Mouse (Mus musculus): ENCODE measurements at regions not wholly inside any gene's neighbourhood (a gene's known extent, or its start where the extent isn't known, plus 50 kb on each side); places are given as distances from the start of the nearest gene placed in this dataset.

DNA sequence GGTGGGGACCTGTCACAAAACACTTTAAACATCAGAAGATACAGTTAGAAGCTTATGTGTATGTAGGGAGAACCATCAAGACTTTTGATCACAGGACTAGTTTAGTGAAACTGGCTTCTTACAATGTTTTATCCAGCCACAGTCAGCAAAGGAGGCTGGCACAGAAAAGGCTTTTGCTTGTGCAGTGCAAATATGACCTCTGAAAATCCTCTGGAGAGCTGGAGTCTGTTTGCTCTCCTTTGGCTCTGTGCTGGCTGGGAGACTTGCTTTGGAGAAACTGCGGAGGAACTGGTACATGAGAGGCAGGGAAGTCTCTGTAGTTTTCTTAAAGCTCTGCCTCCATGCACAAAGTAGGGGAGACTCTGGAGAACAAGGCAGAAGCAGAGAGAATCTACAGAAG is 497.2 kb upstream of the Pdzrn3 start:
- DNase-seq: no peak

DNA sequence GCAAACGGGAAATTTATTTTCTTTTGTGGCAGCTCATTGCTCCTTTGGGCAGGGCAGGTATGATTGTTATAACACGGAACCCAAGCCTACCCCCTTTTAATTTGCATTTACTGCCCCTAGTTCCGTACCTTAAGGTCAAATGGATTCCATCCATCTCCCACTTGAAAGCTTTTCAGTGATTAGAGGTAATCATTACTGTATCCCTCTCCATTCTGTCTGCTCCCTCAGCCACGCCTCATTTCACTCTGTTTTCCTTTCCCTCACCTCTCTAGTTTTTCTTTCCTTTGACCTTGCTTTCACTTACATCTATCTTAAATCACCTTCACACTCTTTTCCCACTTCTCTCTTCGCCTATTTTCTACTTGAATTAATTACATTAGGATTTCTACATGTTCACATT is 481.2 kb upstream of the Pdzrn3 start:
- no peak for DNase-seq

DNA sequence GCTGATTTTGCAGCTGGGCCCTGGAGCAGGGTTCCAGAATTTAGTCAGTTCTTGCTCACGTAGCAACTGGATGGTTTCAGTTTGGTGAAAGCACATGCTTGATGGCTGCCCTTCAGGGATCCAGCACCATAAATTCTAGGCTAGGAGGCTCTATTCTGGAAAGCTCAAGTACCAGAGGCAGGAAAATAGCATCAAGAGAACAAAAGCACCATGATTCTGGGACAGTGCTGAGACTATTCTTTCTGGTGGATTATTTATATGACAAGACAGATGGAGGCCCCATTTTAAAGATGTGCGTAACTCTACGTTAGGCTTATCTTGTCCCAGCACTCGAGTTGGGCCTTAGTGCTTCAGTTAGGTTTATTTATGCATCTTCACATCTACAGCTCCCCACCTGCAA is 463.0 kb upstream of the Pdzrn3 start:
- no peak for DNase-seq

DNA sequence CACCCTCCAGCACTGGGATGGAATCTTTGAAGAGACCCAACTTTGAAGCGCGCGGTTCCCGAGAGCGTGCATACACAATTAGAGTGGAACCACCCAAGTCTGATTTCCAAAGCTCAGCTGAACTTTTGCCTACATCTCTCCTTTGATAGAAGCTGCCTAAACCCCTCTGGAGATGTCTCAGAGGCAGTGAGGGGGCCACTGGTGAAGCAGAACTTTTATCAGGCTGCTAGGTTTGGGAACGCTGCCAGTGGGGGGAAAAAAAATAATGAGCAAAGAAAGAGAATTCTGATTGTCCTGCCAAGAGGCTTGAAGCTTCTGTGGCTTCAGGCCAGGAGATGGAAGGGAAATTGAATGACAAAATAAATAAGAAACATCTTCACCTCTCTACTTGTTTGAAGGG is 459.9 kb upstream of the Pdzrn3 start:
- peak; percentile 58 to 72 for DNase-seq

DNA sequence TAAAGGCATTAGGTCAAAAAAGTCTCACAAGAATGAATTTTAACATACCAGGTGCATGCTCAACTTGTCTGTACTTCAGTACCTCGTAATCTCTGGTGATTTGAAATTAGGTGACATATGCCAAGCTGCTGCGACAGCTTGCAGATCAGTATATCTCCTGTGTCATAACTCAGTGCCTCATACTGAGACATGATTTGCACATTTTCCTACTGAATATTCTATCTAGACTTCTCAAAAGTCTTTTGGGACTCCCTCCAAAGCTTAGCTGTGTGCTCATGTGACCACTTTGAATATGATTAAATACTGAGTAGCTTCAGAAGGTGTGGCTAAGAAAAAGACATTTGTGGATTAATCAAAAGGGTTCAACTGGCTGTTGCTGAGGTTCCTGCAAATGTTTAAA is 416.3 kb upstream of the Pdzrn3 start:
- no peak for DNase-seq

DNA sequence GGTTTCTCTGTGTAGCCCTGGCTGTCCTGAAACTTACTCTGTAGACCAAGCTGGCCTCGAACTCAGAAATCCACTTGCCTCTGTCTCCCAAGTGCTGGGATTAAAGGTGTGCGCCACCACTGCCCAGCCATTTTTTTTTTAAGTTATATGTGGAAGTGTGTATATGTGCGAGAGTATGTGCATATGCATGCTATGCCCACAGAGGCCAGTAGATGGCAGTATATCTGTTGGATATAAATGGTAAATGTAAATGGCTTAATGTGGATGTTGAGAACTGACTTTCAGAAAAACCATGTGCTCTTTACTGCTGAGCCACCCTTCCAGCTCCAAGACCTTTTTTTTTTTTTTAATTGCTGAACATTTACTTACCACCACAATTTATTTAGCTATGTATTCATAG is 400.2 kb upstream of the Pdzrn3 start:
- no peak for DNase-seq

DNA sequence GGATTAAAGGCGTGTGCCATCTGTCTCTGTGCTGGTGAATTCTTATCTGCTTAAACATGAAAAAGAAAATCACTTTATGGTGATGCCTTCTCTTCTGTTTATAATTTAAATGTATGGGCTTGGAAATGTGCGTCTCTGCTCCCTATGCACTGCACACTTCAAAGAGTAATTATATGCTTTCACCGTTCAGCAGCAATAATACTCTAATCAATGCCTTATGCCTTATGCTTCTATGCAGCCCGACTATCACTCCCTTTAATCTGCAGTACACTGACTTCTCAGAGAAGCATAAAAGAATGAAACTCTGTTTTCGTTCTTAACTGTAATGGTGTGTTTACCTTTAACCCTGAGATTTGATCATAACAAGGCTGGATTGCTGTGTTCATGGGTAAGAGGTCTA is 395.5 kb upstream of the Pdzrn3 start:
- DNase-seq: no peak

DNA sequence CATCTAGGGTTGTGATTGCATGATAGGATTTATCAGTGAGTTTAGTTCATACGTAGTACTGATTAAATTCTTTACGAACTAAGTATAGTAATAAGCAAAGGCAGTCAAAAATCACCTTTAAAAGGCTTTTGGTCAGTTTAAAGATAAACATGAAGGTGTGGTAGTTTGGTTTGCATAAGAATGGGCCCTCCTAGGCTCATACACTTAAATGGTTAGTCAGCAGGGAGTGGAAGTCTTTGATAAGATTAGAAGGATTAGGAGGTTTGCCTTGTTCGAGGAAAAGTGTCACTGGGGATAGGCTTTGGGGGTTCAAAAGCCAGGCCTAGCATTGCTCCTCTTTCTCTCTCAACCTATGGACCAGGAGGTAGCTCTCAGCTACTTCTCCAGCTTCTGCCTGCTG is 357.4 kb upstream of the Pdzrn3 start:
- DNase-seq: no peak

DNA sequence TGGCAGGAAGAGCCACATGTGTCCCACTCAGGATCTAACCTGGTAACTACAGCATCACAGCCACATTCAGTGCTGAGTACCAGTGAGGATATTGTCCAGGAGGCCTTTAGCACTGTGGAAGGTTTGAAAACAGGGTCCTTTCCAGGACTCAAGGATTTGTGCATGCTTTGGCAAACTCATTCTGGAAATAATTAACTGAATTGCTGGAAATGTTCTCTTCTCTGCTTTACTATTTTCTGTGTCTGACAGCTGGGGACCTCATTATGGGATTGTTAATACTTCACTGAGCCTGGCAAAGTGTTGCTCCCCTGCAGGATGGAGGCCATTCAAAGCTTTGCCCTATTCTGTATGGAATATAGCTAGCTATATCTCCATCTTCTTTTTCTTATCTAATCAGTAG is 342.8 kb upstream of the Pdzrn3 start:
- DNase-seq: peak; percentile 2 to 13

DNA sequence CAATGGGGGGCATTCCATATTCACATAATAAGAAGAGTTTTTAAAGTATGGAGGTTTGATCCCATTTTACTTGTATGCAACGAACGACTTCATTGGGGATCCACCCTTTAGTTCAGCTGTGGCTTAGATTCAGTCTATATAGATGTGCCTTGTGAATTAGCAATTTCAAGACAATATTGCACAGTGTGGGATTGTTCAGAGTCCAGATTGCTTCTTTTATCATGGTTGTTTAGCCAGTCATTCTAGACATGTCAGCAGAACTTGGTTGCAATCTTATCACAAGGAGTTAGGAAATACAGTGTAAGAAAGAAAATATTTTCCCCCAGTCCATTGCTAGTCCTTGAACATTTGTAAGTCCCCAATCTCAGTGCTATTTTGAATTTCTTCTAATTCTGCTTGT is 312.0 kb upstream of the Pdzrn3 start:
- no peak for DNase-seq

DNA sequence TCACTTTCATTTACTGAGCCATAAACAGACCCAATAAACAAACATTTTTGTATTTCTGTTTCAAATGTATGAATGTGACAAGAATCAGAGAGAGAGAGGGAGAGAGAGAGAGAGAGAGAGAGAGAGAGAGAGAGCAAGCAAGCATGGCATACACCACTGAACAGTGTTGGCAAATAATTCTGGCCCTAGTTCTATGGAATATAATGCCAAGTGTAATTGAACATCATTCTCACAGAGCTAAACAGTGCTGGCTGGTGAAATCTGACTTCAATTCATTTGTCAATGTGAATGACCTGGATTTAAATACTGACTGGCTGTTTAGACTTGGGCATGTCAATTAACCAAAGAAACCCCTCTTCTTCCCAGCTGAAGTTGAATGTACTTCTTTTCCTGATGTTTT is 308.9 kb upstream of the Pdzrn3 start:
- DNase-seq: peak in 1 of 2 experiments; percentile 5

DNA sequence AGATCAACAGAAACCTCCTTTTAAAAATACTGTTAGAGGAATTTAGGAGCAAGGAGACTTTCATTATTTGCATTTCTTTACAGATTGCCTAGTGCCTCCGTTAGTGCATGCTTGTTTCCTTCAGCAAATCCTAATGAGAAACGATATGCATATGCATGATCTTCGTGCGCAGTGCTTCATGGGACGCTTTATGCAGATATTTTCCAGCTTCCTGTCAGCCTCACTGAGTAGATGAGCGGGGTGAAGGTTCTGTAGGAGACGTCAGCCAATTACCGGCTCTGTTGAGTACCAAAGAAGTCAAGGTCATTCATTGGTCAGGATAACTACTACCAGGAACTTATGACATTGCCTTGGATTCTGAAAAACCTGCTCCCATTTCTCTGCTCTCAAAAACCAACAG is 308.0 kb upstream of the Pdzrn3 start:
- no peak for DNase-seq

DNA sequence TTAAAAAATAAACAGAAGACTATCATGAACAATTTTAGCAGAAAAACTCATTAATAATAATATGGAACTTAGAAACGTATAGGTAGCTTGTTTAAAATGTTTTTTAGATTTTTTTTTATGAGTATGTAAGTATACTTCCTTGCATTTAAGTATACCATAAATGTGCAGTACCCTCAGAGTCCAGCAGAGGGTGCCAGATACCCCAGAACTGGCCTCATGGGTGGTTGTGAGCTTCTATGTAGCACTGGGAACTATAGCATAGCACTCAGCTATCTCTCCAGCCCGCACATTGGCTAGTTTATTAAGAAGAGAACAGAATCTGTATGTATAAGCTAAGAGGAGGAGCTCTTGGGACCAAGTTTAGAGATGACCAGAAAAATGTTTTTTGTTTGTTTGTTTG is 306.7 kb upstream of the Pdzrn3 start:
- DNase-seq: peak; percentile 6 to 10

DNA sequence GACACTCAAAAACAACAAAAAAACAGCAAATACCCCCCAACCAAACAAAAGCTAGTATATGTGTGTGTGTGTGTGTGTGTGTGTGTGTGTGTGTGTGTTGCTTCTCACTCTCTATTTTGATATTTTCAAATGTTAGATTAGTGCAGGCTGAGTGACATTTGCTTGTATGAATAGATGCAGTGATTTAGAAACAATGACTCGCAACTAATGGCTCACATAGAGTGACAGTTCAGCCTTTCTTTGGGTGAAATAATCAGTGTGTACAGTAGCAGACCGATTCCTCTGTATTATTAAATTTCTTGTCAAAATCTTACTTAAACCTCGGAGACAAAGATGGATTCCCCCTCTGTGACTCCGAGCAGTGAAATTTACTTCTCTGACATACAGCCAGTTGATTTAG is 297.1 kb upstream of the Pdzrn3 start:
- DNase-seq: no peak

DNA sequence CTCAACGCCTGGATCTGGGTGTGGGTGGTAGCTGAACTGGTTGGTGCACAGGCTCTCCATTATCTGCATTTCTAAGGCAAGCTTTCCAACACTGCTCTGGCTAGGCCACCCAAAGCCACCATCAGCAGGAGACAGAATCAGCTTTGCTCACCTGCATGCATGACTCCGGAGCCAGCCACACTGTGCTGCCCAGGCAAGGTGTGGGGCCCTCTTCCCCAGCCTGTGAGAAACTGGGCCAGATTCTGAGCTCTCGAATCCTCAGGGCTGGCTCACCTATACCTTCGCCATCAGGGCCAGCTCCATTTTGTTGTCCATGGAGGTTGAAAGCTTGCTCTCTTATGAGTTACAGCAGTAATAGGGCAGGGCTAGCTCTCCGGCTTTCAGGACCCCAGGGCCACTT is 293.1 kb upstream of the Pdzrn3 start:
- DNase-seq: no peak

DNA sequence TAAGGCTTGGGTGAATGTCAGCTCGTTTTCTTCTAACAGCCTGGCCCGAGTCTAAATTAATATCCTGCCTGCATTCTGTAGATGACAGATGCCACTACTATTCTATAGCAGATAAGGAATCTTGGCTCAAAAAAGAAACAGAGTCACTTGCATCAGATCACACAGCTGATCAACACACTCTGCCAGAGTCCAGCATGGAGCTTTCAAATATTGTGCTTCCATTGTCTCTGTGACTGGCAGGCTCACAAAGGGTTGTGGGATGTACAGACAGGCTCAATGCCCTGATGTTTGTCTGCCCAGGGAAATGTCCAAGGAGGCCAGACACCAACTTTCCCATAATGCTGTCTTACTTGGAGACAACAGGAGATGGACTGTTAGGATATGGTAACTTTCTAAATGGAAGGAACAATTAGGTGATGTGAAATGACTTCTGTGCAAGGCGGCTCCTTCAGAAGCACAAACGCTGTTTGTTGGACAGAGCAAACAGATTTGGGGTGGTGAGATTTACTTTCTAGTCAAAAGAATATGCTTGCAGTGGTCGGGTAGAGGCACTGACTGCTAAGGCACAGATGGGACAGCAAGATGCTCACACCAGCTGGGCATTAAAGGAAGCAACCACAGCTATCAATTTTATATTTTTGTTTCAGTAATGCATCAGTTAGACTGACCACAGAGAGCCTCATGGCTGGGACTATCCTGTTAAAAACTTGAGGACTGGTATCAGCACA is 291.6 kb upstream of the Pdzrn3 start:
- no peak for DNase-seq

DNA sequence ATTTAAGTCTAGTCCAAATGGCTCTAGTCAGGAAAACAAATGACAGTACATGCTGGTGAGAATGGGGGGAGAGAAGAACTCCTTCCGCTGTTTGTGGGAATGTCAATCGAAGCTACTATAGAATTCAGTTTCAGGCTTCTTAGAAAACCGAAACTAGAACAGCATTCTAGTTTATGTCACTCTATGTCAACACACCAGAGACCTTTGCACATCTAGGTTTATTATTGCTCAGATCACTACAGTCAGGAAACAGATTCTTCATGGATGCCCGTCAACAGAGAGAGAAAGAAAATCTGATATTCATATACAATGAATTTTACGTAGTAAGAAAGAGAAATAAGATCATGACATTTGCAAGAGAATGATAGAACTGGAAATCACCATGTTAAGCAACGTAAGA is 276.7 kb upstream of the Pdzrn3 start:
- DNase-seq: no peak

DNA sequence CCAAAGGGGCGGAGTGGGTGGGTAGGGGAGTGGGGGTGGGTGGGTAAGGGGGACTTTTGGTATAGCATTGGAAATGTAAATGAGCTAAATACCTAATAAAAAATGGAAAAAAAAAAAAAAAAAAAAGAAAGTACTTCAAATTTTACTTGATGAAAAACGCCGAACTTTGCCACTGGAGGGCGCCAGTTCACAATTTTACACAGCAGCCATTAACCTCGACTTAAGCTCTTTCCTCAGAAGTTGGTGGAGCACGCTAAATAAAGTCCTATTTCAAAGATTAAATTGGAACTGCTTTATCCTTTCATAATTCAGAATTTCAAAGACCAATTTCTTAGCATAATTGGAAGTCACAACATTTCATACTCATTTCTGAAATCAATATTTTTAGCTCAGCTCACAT is 272.7 kb upstream of the Pdzrn3 start:
- DNase-seq: peak; percentile 76 to 80

DNA sequence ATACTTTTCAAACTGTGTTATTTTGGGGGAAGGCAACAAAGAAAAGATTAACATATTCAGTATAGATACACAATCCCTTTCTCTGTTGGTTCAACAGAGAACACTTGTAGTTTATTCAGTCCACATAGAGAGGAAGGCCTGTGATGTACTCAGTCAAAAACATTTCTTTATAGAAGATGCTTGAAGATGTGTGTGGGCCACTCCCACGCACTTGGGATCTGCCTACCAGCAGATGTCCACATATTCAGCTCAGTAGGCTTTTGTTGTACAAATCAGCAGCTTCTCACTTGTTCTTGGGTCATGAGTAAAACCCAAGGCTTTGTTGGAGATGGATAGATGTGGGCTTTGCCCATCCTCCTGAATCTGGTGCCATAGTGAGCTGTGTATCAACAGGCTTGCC is 239.6 kb upstream of the Pdzrn3 start:
- no peak for DNase-seq

DNA sequence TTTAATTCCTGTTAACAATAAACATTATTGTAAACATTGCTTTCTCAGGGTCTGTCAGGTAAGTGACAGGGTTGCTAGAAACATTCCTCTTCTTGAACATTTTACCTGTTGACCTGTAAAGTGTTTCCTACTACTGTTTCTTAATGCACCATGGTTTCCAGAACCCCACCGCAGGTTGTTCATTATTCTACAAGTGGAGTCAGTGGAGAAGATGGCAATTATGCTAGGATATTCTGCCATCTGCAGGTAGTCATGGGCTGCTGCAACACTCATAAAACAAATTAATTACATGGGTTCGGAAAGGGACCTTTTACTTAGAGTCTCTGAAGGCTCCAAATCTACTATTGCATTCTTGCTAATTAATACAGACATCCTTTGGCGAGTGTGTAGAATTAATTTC is 239.1 kb upstream of the Pdzrn3 start:
- peak; percentile 32 to 59 for DNase-seq

DNA sequence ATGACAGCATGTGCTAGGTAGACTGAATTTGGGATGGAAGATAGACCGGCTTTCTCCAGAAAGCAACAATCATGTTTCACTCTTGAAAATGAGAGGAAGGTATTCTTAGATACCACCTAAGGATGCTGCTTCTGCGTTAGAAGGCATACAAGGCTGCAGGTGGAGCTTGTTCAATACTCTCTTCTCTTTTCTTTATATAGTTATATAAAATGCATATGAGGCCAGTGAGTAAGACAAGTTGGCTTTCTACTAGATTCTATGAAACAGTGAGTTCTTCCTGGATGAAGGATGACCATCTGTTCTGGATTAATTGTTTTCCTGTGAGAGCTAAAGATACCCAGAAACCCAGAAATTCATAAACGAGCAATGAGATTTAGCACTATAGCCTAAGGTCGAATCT is 231.3 kb upstream of the Pdzrn3 start:
- DNase-seq: no peak

DNA sequence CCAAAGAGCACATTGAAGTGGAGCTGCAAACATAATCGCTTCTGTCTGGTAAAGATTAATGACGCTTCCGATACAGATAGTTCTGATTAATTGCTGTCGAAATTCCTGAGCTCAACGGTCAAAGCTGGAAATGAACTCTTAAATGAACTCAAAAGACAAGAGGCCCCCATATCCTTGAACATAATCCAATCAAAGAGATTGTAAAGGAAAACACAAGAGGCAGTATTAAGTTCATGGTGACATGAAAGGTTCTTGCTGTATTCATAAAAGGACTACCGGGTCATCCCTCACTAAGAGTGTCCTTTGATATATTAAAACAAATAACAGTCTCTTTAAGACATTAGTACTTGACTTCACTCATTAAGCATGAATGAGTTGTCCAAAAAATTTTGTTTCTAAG is 225.4 kb upstream of the Pdzrn3 start:
- DNase-seq: no peak

DNA sequence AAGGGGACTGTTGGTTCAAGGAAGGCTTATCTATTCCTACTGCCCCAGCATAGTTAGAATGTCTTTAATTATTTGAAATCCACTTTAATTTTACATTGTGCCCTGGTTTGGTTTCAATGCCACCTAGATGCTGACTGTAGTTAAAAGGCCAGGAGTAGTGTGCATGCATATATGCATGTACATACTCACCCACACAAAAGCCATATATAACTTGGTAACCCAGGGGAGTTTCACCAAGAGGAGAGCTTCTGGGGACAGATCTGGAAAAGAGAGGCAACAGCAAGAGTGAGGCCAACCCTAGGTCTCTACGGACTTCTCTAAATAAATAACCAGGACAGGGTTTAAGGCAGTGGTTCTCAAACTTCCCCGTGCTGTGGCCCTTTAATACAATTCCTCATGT is 219.3 kb upstream of the Pdzrn3 start:
- no peak for DNase-seq

DNA sequence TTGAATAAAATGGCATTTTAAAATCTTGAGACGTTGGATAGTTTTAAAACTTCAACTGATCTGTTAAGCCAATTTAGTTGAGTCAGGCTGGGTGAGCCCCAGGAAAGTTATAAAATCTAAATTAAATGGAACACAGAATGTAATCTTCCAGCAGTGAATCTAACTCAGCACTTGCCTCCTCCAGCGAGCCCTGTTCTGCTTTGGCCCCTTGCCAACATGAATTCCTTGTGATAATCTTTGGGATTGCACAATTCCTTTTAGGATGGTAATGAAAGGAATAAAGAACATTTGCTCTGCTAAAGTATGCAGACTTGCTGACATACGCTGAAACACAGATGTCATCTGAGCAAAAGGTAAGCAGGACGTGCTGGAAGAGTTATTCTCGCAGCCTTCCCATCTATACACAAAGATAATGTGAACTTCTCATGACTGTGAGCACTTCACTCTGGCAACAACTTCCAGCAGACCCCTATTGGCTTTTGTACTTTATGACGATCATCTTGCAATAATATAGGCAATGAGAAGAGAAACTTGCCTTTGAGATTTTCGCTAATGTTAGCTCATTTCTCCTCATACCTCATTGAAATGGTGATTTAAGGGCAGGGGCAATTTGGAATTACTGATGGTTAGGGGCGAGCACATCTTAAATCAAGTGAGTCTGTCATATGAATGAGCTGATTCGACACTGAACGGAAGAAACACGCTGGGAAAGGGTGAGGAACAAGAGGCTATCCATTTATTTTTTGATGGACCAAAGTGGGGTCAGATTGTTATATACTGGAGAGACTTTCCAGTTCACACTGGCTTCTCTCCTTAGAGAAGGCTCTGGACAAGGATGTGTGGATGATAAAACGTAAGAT is 216.3 kb upstream of the Pdzrn3 start:
- DNase-seq: peak; percentile 17

DNA sequence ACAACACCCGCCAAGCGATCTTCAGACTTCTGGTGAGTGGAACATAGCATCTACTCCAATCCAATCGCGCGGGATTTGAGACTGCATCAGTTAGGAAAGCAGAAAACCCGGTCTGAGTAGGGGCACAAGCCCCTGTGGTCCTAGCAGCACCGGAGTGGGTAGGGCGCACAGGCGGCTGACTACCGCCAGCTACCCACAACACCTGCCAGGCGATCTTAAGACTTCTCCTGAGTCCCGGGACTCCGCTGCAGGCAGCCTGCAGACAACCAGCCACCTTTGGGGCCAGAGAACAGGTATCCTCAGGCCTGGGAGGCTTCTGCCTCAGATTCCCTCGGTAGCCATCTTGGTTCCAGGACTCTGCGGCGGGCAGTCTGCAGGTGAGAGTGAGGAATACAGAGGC is 208.2 kb upstream of the Pdzrn3 start:
- no peak for DNase-seq
